Comparison of ENCODE assay signal across 10 mouse cellular contexts in the genomic region with DNA sequence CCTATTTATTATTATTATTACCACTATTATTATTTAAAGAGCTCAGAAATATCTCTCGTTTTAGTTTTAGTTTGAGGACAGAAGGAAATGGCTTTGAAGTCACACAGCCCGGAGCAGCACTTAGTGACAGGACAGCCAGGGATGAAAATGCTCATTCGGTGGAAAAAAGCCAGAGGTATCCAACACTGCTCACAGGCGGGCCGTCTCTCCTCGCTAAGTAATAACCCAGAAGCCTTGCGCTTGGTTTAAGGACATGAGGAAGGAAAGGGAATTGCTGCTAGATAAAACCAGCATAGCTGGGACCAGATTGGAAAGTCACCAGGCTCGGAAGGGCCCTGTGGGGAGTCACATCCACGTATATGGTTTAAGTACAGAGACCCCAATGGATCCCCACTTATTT. TPM values are rescaled to one million over a fixed set of nuclear protein-coding genes. Genes with fewer than 3 reads are reported as not detected.
DNase-seq lines count a peak whose midpoint lies in the region; ATAC-seq and TF ChIP-seq lines count a peak whose summit lies in the region.
"Had no signal": no experiment of that assay in that cellular context is flagged by ENCODE, and none has a peak within 500 bp of the region (broad histone marks: within the 10 kb centered on the region; RNA-seq: fewer than 3 reads in every experiment).

No protein-coding gene starts in this region.

- H3K4me3 ChIP-seq in forebrain, embryonic 11.5 days (ENCODE audit: low read depth, low read length): no peak overlapping the region
- H3K4me3 ChIP-seq in forebrain, embryonic 14.5 days (ENCODE audit: low read depth, low read length): no peak overlapping the region
- no peak overlapping the region for H3K4me3 ChIP-seq in neural tube, embryonic 11.5 days (ENCODE audit: low read depth, low read length)
- H3K4me3 ChIP-seq in limb, embryonic 10.5 days: no peak overlapping the region
- H3K4me3 ChIP-seq in stomach, postnatal 0 days (ENCODE audit: low read depth, low read length): no peak overlapping the region

- H3K27ac ChIP-seq in forebrain, embryonic 11.5 days (ENCODE audit: low read depth, low read length): peak overlapping the region; percentile 48; the same call in 1 of the 2 replicates
- no peak overlapping the region; the same call in 1 of the 2 replicates for H3K27ac ChIP-seq in forebrain, embryonic 14.5 days (ENCODE audit: low read depth, low read length)
- peak overlapping the region; percentile 72 for H3K27ac ChIP-seq in neural tube, embryonic 11.5 days (ENCODE audit: low read depth, low read length)
- peak overlapping the region; percentile 61 for H3K27ac ChIP-seq in limb, embryonic 10.5 days
- peak overlapping the region; percentile 56; the same call in 1 of the 2 replicates for H3K27ac ChIP-seq in stomach, postnatal 0 days (replicated peaks)

- DNase-seq in forebrain, embryonic 11.5 days (ENCODE audit: low spot score): no peak
- DNase-seq in forebrain, embryonic 14.5 days (ENCODE audit: low spot score): no peak
- DNase-seq in neural tube, embryonic 11.5 days (ENCODE audit: low spot score): peak; percentile 35
- no peak for DNase-seq in neural tube, embryonic 10.5 days (ENCODE audit: extremely low spot score, low spot score)
- no peak for DNase-seq in limb, embryonic 10.5 days (ENCODE audit: low spot score)
- DNase-seq in stomach, postnatal 0 days (ENCODE audit: low spot score): no peak
- DNase-seq in frontal cortex, postnatal 36 days (ENCODE audit: low spot score in 2 of 2): no peak
- DNase-seq in thymus, postnatal 36 days: no peak
- DNase-seq: thymus, postnatal 25 days had no signal

- H3K27me3 ChIP-seq in forebrain, embryonic 11.5 days (ENCODE audit: control insufficient read depth, insufficient read depth, low read length): no peaks in the 10 kb centered on the region
- no peaks in the 10 kb centered on the region for H3K27me3 ChIP-seq in forebrain, embryonic 14.5 days (replicated peaks; ENCODE audit: control insufficient read depth, insufficient read depth, low read length)
- H3K27me3 ChIP-seq in neural tube, embryonic 11.5 days (ENCODE audit: control insufficient read depth, insufficient read depth, low read length): no peaks in the 10 kb centered on the region
- H3K27me3 ChIP-seq in limb, embryonic 10.5 days (ENCODE audit: low read depth, poor library complexity, severe bottlenecking): no peaks in the 10 kb centered on the region
- H3K27me3 ChIP-seq in stomach, postnatal 0 days (ENCODE audit: control insufficient read depth, insufficient read depth, low read length): no peaks in the 10 kb centered on the region

- H3K36me3 ChIP-seq in forebrain, embryonic 11.5 days (ENCODE audit: control insufficient read depth, insufficient read depth, low read length): no peaks in the 10 kb centered on the region; the same call in 1 of the 2 replicates
- H3K36me3 ChIP-seq in forebrain, embryonic 14.5 days (ENCODE audit: control insufficient read depth, insufficient read depth, low read length): no peaks in the 10 kb centered on the region
- no peaks in the 10 kb centered on the region; the same call in 1 of the 2 replicates for H3K36me3 ChIP-seq in neural tube, embryonic 11.5 days (ENCODE audit: control insufficient read depth, insufficient read depth, low read length)
- peaks cover 16% of the 10 kb centered on the region for H3K36me3 ChIP-seq in limb, embryonic 10.5 days
- H3K36me3 ChIP-seq in stomach, postnatal 0 days (ENCODE audit: control insufficient read depth, insufficient read depth, low read length): no peaks in the 10 kb centered on the region

- 32% methylated on average over 9 of the region's 9 CpGs for WGBS in forebrain, embryonic 11.5 days
- 25% methylated on average over 9 of the region's 9 CpGs for WGBS in forebrain, embryonic 14.5 days
- WGBS in neural tube, embryonic 11.5 days: 6% methylated on average over 9 of the region's 9 CpGs
- 18% methylated on average over 9 of the region's 9 CpGs for WGBS in limb, embryonic 10.5 days
- 29% methylated on average over 9 of the region's 9 CpGs for WGBS in stomach, postnatal 0 days

- TF ChIP-seq CTCF in stomach, postnatal 0 days (IDR thresholded peaks at IDR 0.05; ENCODE audit: low read depth): no peak

- no peaks in the 10 kb centered on the region for H3K9me3 ChIP-seq in forebrain, embryonic 11.5 days (ENCODE audit: control insufficient read depth, low read length)
- H3K9me3 ChIP-seq in forebrain, embryonic 14.5 days (replicated peaks; ENCODE audit: control insufficient read depth, low read length): no peaks in the 10 kb centered on the region
- H3K9me3 ChIP-seq in neural tube, embryonic 11.5 days (ENCODE audit: control insufficient read depth, low read length): no peaks in the 10 kb centered on the region
- no peaks in the 10 kb centered on the region for H3K9me3 ChIP-seq in limb, embryonic 10.5 days (replicated peaks)
- no peaks in the 10 kb centered on the region for H3K9me3 ChIP-seq in stomach, postnatal 0 days (ENCODE audit: control insufficient read depth, low read length)

- H3K9ac ChIP-seq in forebrain, embryonic 11.5 days (ENCODE audit: low read length): no peak overlapping the region
- H3K9ac ChIP-seq in forebrain, embryonic 14.5 days (ENCODE audit: low read length): no peak overlapping the region
- H3K9ac ChIP-seq in neural tube, embryonic 11.5 days (ENCODE audit: low read length): no peak overlapping the region
- H3K9ac ChIP-seq in stomach, postnatal 0 days (ENCODE audit: low read length): 0 out of 2 replicates have a peak overlapping the region, but pooled peaks have one; percentile 13

- no peak for ATAC-seq in forebrain, embryonic 11.5 days (replicated peaks; ENCODE audit: low FRiP score)
- ATAC-seq in forebrain, embryonic 14.5 days: no peak
- no peak for ATAC-seq in neural tube, embryonic 11.5 days (ENCODE audit: insufficient read depth, low FRiP score, low TSS enrichment)
- no peak for ATAC-seq in stomach, postnatal 0 days (ENCODE audit: low FRiP score, low TSS enrichment)
- ATAC-seq: lung, postnatal 0 days had no signal

- peaks cover 23% of the 10 kb centered on the region for H3K4me1 ChIP-seq in forebrain, embryonic 11.5 days (replicated peaks; ENCODE audit: control insufficient read depth, insufficient read depth, low read length)
- peaks cover 12% of the 10 kb centered on the region for H3K4me1 ChIP-seq in forebrain, embryonic 14.5 days (ENCODE audit: control insufficient read depth, insufficient read depth, low read length)
- H3K4me1 ChIP-seq in neural tube, embryonic 11.5 days (ENCODE audit: control insufficient read depth, insufficient read depth, low read length): peaks cover 56% of the 10 kb centered on the region
- peaks cover 58% of the 10 kb centered on the region for H3K4me1 ChIP-seq in limb, embryonic 10.5 days
- H3K4me1 ChIP-seq in stomach, postnatal 0 days (replicated peaks; ENCODE audit: control insufficient read depth, insufficient read depth): no peaks in the 10 kb centered on the region

- no peak for TF ChIP-seq EP300 in stomach, postnatal 0 days (optimal IDR thresholded peaks at IDR 0.05)

- H3K4me2 ChIP-seq in forebrain, embryonic 11.5 days (ENCODE audit: low read depth, low read length, severe bottlenecking): no peak overlapping the region
- no peak overlapping the region for H3K4me2 ChIP-seq in forebrain, embryonic 14.5 days (ENCODE audit: low read length)
- no peak overlapping the region for H3K4me2 ChIP-seq in neural tube, embryonic 11.5 days (ENCODE audit: low read depth)
- H3K4me2 ChIP-seq in stomach, postnatal 0 days (replicated peaks; ENCODE audit: low read depth): no peak overlapping the region

RNA-seq across cellular contexts. Expression of gene Nxn, which starts 35.3 kb away (rescaled TPM):
- 52.3 and 65.1 TPM in 2 replicates for polyA plus RNA-seq in forebrain, embryonic 11.5 days (2014; fragmentation: Nextera tagmentation; extraction: Ambion mirVana)
- polyA plus RNA-seq in forebrain, embryonic 14.5 days (2014; fragmentation: Nextera tagmentation; extraction: Ambion mirVana): 19.3 and 21.2 TPM in 2 replicates
- 55.3 and 57.7 TPM in 2 replicates for polyA plus RNA-seq in neural tube, embryonic 11.5 days (2014; fragmentation: Nextera tagmentation; extraction: Ambion mirVana)
- polyA plus RNA-seq in limb, embryonic 10.5 days (2016; fragmentation: Nextera tagmentation; extraction: Ambion mirVana): 53.3 and 55.7 TPM in 2 replicates
- 22.4 and 24.0 TPM in 2 replicates for polyA plus RNA-seq in stomach, postnatal 0 days (2015; fragmentation: Nextera tagmentation; extraction: Ambion mirVana)

RNA-seq across cellular contexts. Expression of gene Timm22, which starts 43.1 kb away (rescaled TPM):
- 109 and 113 TPM in 2 replicates for polyA plus RNA-seq in forebrain, embryonic 11.5 days (2014; fragmentation: Nextera tagmentation; extraction: Ambion mirVana)
- 125 TPM in 2 replicates for polyA plus RNA-seq in forebrain, embryonic 14.5 days (2014; fragmentation: Nextera tagmentation; extraction: Ambion mirVana)
- 124 and 136 TPM in 2 replicates for polyA plus RNA-seq in neural tube, embryonic 11.5 days (2014; fragmentation: Nextera tagmentation; extraction: Ambion mirVana)
- 144 and 147 TPM in 2 replicates for polyA plus RNA-seq in limb, embryonic 10.5 days (2016; fragmentation: Nextera tagmentation; extraction: Ambion mirVana)
- polyA plus RNA-seq in stomach, postnatal 0 days (2015; fragmentation: Nextera tagmentation; extraction: Ambion mirVana): 75.7 and 82.1 TPM in 2 replicates
